Mouse (Mus musculus) forebrain, embryonic 12.5 days (tissue): Measurements from ENCODE around the gene Pcdh7. TPM values are rescaled to one million over a fixed set of nuclear protein-coding genes. Genes with fewer than 3 reads are reported as not detected.

Experiments used
- ATAC-seq: fragments of 200-750 bp; cut with Nextera tagmentation; 2 replicates; pipeline ENCODE4 v1.8.0; 2017; ENCODE audit warnings: moderate TSS enrichment; ENCODE audit not compliant: low FRiP score
- H3K27ac ChIP-seq: fragments of 300-500 bp; sonication (generic); 2 replicates; pipeline ENCODE4 v1.5.1; 2016; ENCODE audit warnings: mild to moderate bottlenecking
- H3K27me3 ChIP-seq: fragments of 300-500 bp; sonication (generic); 2 replicates; pipeline ENCODE4 v1.6.1; 2016; ENCODE audit warnings: mild to moderate bottlenecking
- H3K36me3 ChIP-seq: fragments of 300-500 bp; sonication (generic); replicated peaks from 2 replicates; pipeline ENCODE4 v1.6.1; 2016; ENCODE audit warnings: mild to moderate bottlenecking
- H3K4me1 ChIP-seq: fragments of 300-500 bp; sonication (generic); 2 replicates; pipeline ENCODE4 v1.6.1; 2016
- H3K4me2 ChIP-seq: fragments of 300-500 bp; sonication (generic); 2 replicates; pipeline ENCODE4 v1.6.1; 2016; ENCODE audit warnings: mild to moderate bottlenecking, moderate library complexity
- H3K4me3 ChIP-seq: fragments of 300-500 bp; sonication (generic); replicated peaks from 2 replicates; pipeline ENCODE4 v1.5.1; 2016; ENCODE audit warnings: mild to moderate bottlenecking
- H3K9ac ChIP-seq: fragments of 300-500 bp; sonication (generic); 2 replicates; pipeline ENCODE4 v1.6.1; 2016; ENCODE audit warnings: mild to moderate bottlenecking
- H3K9me3 ChIP-seq: fragments of 300-500 bp; sonication (generic); 2 replicates; pipeline ENCODE4 v1.6.1; 2016
- WGBS: fragments of 180-500 bp; shearing (Covaris S2); methylation state at CpG from one replicate; pipeline ENCODE4 v1.1.7; 2016; 5-methylcytosine and 5-hydroxymethylcytosine counted together
- polyA plus RNA-seq: library from polyadenylated mRNA; unstranded; fragments of >200 nt; fragmentation: Nextera tagmentation; extraction: Ambion mirVana; gene quantifications from 2 replicates; pipeline ENCODE4 v1.2.1, GENCODE M21; 2016

The Pcdh7 gene
- polyA plus RNA-seq, 1 experiment from 2014 or later = 9.4 TPM

DNA sequence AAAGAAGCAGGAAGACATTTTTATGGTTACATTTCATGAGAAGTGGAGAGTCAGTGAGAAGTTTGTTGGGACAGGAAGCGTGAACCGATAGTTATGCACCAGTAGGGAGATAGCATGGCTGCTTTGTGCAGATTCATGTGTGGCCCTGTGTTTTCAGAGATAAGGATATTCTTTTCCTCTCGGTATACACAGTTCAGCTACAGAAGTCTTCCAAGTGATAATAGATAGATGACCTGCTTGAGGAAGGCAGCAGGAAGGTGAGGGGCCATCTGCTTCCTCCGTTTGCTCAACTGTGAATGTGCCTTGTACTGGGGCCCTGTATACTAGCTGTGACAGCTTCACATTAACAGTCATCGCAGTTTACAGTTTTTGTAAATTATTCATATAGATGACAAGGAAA lies 64.2 kb downstream of the Pcdh7 start:
- 91% methylated on average over 5 of the region's 5 CpGs for WGBS
- no peak overlapping the region for H3K4me3 ChIP-seq
- H3K27me3 ChIP-seq = no peaks in the 10 kb centered on the region
- no peak overlapping the region for H3K9ac ChIP-seq
- no peaks in the 10 kb centered on the region for H3K4me1 ChIP-seq
- H3K27ac ChIP-seq = no peak overlapping the region
- no peaks in the 10 kb centered on the region for H3K9me3 ChIP-seq
- no peaks in the 10 kb centered on the region for H3K36me3 ChIP-seq
- H3K4me2 ChIP-seq = no peak overlapping the region
- ATAC-seq = no peak

- Histone ChIP-seq H3K4me2 (no peak overlapping the region), H3K4me3 (no peak overlapping the region), H3K9me3 (no peaks in the 10 kb centered on the region), H3K4me1 (no peaks in the 10 kb centered on the region), H3K36me3 (no peaks in the 10 kb centered on the region), H3K27me3 (no peaks in the 10 kb centered on the region), H3K27ac (no peak overlapping the region), H3K9ac (no peak overlapping the region)
- 73% methylated on average over 3 of the region's 3 CpGs for WGBS
- ATAC-seq = no peak
Observed at GRCm38 (mm10) chr5:57782546-57782945, 64.8 kb downstream of the Pcdh7 start.

DNA sequence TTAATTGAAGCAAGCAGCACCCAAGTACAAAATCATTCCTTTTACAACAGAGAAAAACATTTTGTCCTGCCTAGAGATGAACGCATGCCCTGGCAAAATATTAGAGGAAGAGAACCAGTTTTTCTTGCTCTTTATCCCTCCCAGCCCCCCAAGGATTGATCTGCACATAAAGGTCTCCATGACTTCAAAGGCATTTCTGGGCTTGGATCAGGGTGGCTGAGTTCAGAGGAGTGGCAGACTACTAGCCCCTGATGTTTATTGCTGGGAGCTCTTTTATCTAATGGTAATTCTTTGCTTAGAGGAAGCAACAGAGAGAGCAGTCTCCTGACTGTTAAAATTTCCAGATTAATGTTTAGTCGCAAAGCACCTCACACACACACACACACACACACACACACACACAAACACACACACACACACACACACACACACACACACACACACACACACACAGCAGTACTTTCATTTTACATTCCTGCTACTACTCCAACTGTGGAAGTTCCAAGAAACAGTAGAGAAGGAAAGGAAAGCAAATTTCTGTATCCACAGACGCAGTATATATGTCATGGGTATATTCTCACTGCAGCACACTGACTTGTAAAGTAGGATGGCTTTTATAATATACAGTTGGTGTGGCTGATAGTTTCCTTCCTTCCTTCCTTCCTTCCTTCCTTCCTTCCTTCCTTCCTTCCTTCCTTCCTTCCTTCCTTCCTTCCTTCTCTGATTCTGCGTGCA lies 71.2 kb downstream of the Pcdh7 start:
- Histone ChIP-seq H3K27ac (no peak overlapping the region), H3K36me3 (no peaks in the 10 kb centered on the region), H3K4me3 (no peak overlapping the region), H3K9me3 (no peaks in the 10 kb centered on the region), H3K27me3 (no peaks in the 10 kb centered on the region), H3K4me1 (no peaks in the 10 kb centered on the region), H3K4me2 (no peak overlapping the region), H3K9ac (no peak overlapping the region)
- 65% methylated on average over 4 of the region's 4 CpGs for WGBS
- no peak for ATAC-seq

- Histone ChIP-seq H3K27me3 (no peaks in the 10 kb centered on the region), H3K4me3 (no peak overlapping the region), H3K27ac (no peak overlapping the region), H3K4me2 (no peak overlapping the region), H3K9me3 (no peaks in the 10 kb centered on the region), H3K36me3 (no peaks in the 10 kb centered on the region), H3K4me1 (no peaks in the 10 kb centered on the region), H3K9ac (no peak overlapping the region)
- no peak for ATAC-seq
Observed at GRCm38 (mm10) chr5:57796337-57796736, 78.6 kb downstream of the Pcdh7 start.

- Histone ChIP-seq H3K9ac (no peak overlapping the region), H3K4me1 (no peaks in the 10 kb centered on the region), H3K36me3 (no peaks in the 10 kb centered on the region), H3K9me3 (no peaks in the 10 kb centered on the region), H3K4me2 (no peak overlapping the region), H3K4me3 (no peak overlapping the region), H3K27me3 (no peaks in the 10 kb centered on the region), H3K27ac (no peak overlapping the region)
- ATAC-seq = no peak
- 85% methylated on average over 7 of the region's 7 CpGs for WGBS
Observed at GRCm38 (mm10) chr5:57797951-57798670, 80.3 kb downstream of the Pcdh7 start.

GRCm38 (mm10) chr5:57803108-57803507 lies 85.3 kb downstream of the Pcdh7 start:
- no peak overlapping the region for H3K27ac ChIP-seq
- ATAC-seq = no peak
- no peaks in the 10 kb centered on the region for H3K27me3 ChIP-seq

GRCm38 (mm10) chr5:57803890-57804289 lies 86.1 kb downstream of the Pcdh7 start:
- no peaks in the 10 kb centered on the region for H3K36me3 ChIP-seq
- H3K4me1 ChIP-seq = no peaks in the 10 kb centered on the region
- no peak overlapping the region for H3K4me2 ChIP-seq
- H3K9me3 ChIP-seq = no peaks in the 10 kb centered on the region
- H3K27me3 ChIP-seq = no peaks in the 10 kb centered on the region
- ATAC-seq = no peak
- no peak overlapping the region for H3K27ac ChIP-seq
- 77% methylated on average over 5 of the region's 5 CpGs for WGBS
- H3K9ac ChIP-seq = no peak overlapping the region
- H3K4me3 ChIP-seq = no peak overlapping the region

More at GRCm38 (mm10) chr5:57803108-57803507, 85.3 kb downstream of the Pcdh7 start:
- WGBS = 82% methylated on average over 3 of the region's 3 CpGs
- no peaks in the 10 kb centered on the region for H3K36me3 ChIP-seq
- H3K4me1 ChIP-seq = no peaks in the 10 kb centered on the region
- no peak overlapping the region for H3K9ac ChIP-seq
- H3K9me3 ChIP-seq = no peaks in the 10 kb centered on the region
- H3K4me3 ChIP-seq = no peak overlapping the region
- H3K4me2 ChIP-seq = no peak overlapping the region

GRCm38 (mm10) chr5:57807350-57807749 lies 89.6 kb downstream of the Pcdh7 start:
- Histone ChIP-seq H3K36me3 (no peaks in the 10 kb centered on the region), H3K9ac (no peak overlapping the region), H3K27me3 (no peaks in the 10 kb centered on the region), H3K4me2 (no peak overlapping the region), H3K4me1 (no peaks in the 10 kb centered on the region), H3K4me3 (no peak overlapping the region), H3K27ac (no peak overlapping the region), H3K9me3 (no peaks in the 10 kb centered on the region)
- WGBS = 79% methylated on average over 2 of the region's 2 CpGs
- no peak for ATAC-seq

DNA sequence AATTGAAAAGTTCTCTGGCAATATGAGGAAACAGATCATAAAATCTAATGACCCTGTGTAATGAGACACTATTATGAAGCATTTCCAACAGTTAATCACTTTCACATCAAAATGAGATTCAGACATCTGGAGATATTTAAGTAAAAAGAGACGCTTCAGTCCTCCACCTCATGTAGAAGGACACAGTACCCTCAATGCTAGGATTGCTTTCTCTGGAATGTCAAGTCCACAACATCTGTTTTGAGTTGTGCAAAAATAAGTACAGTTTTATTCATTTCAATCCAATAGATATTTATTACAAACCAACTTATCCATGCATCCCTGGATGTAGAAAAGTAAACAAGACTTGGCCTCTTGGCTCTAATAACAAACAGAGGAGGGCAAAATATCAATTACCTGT lies 92.9 kb downstream of the Pcdh7 start:
- Histone ChIP-seq H3K4me3 (no peak overlapping the region), H3K9ac (no peak overlapping the region), H3K27me3 (no peaks in the 10 kb centered on the region), H3K4me2 (no peak overlapping the region), H3K36me3 (no peaks in the 10 kb centered on the region), H3K27ac (no peak overlapping the region), H3K4me1 (no peaks in the 10 kb centered on the region), H3K9me3 (no peaks in the 10 kb centered on the region)
- no peak for ATAC-seq
- WGBS = 85% methylated on average over 1 of the region's 1 CpGs

DNA sequence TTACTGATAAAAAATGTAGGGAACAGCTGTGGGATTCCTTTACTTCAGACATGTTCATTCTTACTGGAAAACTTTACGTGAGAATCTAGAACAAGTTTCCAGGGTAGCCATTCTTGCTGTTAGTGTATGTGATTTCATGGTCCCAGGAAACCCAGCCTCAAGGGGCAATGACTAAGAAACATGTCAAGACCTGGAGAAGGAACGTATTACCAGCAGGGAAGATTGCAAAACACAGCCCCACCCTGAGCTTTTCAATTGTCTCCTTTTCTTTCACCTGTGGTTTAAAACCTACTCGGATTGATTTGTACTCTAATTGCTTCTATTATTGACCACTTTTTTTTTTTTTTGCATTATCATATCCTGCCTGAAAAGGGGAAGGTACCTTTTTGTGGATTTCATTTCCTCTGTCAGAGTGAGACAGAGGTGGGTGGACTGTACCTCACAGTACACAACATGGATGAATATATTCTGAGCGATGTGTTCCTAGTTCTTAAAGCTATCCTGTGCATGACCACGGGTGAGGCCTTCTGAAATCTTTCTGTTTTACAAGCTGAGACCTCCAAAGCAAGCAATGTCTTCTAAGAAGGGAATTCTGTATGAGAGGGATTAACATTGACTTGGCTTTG lies 98.3 kb downstream of the Pcdh7 start:
- Histone ChIP-seq H3K27me3 (no peaks in the 10 kb centered on the region), H3K36me3 (no peaks in the 10 kb centered on the region), H3K4me1 (no peaks in the 10 kb centered on the region), H3K27ac (no peak overlapping the region), H3K4me3 (no peak overlapping the region), H3K9ac (no peak overlapping the region), H3K4me2 (no peak overlapping the region), H3K9me3 (no peaks in the 10 kb centered on the region)
- no peak for ATAC-seq
- 79% methylated on average over 5 of the region's 5 CpGs for WGBS

DNA sequence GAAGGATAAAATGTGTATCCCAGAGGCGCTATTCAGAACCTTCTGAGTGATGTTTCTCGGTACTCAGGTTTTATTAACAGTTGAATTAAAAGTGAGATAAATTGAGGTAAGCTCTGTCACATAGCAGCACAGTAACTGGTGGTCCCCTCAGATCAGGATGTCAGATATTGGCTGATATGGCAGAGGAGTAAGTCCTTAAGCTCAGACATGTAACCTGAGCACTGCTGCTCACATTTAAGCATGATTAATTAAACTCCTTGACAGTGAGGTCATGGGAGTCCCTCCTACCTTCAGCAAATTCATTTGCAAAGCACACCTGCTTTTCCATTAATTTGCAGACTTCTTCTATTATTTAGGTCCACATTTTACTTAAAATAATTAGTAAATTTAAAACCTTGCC lies 102.0 kb downstream of the Pcdh7 start:
- H3K36me3 ChIP-seq = no peaks in the 10 kb centered on the region
- no peaks in the 10 kb centered on the region for H3K27me3 ChIP-seq
- no peaks in the 10 kb centered on the region for H3K9me3 ChIP-seq
- no peak overlapping the region for H3K4me2 ChIP-seq
- no peaks in the 10 kb centered on the region for H3K4me1 ChIP-seq
- H3K9ac ChIP-seq = no peak overlapping the region
- no peak for ATAC-seq
- no peak overlapping the region for H3K4me3 ChIP-seq
- WGBS = 89% methylated on average over 2 of the region's 2 CpGs
- no peak overlapping the region for H3K27ac ChIP-seq

- Histone ChIP-seq H3K4me1 (no peaks in the 10 kb centered on the region), H3K9me3 (no peaks in the 10 kb centered on the region), H3K4me2 (no peak overlapping the region), H3K27ac (no peak overlapping the region), H3K27me3 (no peaks in the 10 kb centered on the region), H3K36me3 (no peaks in the 10 kb centered on the region), H3K9ac (no peak overlapping the region), H3K4me3 (no peak overlapping the region)
- WGBS = 93% methylated on average over 8 of the region's 8 CpGs
- no peak for ATAC-seq
Observed at GRCm38 (mm10) chr5:57821099-57821498, 103.3 kb downstream of the Pcdh7 start.

DNA sequence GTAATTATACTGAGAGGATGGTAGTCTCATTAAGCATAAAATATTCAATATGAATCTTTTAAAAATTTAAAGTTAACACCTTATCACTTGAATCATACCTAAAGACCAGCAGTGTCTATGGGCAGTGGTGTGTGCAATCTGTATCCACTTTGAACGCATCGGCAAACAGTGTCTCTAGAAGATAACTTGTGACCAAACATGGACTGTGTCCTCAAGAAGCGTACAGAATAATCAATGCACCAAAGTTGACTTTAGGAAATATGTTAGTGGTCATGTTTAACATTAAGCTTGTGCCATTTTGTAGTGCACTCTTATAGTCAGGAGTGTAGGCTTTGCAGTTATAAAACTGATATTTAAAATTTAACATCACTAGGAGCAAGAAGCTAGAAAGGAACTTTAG lies 110.7 kb downstream of the Pcdh7 start:
- no peaks in the 10 kb centered on the region for H3K36me3 ChIP-seq
- no peak overlapping the region for H3K4me2 ChIP-seq
- 97% methylated on average over 3 of the region's 3 CpGs for WGBS
- H3K9me3 ChIP-seq = no peaks in the 10 kb centered on the region
- H3K27ac ChIP-seq = no peak overlapping the region
- no peak for ATAC-seq
- no peaks in the 10 kb centered on the region for H3K4me1 ChIP-seq
- no peak overlapping the region for H3K9ac ChIP-seq
- H3K27me3 ChIP-seq = no peaks in the 10 kb centered on the region
- H3K4me3 ChIP-seq = no peak overlapping the region
